Mouse (Mus musculus): ENCODE results near the gene Cbx1. TPM values are rescaled to one million over a fixed set of nuclear protein-coding genes. Genes with fewer than 3 reads are reported as not detected.

The Cbx1 gene
- total and polyA plus RNA-seq, 3 experiments = 132 to 368 (median 152) TPM

- no peaks in the 10 kb centered on the region for H3K36me3 ChIP-seq (ENCODE audit: control insufficient read depth in 1 of 2, insufficient read depth in 2 of 2, low read length in 2 of 2)
- H3K27me3 ChIP-seq (ENCODE audit: control insufficient read depth in 1 of 2, insufficient read depth in 2 of 2, low read length in 2 of 2) = peaks cover 10 to 11% of the 10 kb centered on the region in 2 experiments
- no peak overlapping the region for H3K27ac ChIP-seq (ENCODE audit: control insufficient read depth, low read depth, low read length)
- no peaks in the 10 kb centered on the region for H3K79me2 ChIP-seq (ENCODE audit: control insufficient read depth, insufficient read depth, low read length, poor library complexity)
- no peak overlapping the region for H3K9ac ChIP-seq (ENCODE audit: control insufficient read depth, low read depth, low read length, poor library complexity, severe bottlenecking)
- TF ChIP-seq EP300 (IDR thresholded peaks at IDR 0.05; ENCODE audit: low read depth in 1 of 2, low read length in 2 of 2) (no peak), MEF2A (IDR thresholded peaks at IDR 0.05; ENCODE audit: extremely low read depth, insufficient replicate concordance, low read depth, low read length, poor library complexity, severe bottlenecking) (no peak), ZNF384 (IDR thresholded peaks at IDR 0.05; ENCODE audit: low read depth, low read length) (no peak), TBP (IDR thresholded peaks at IDR 0.05; ENCODE audit: low read depth, low read length) (no peak), BHLHE40 (IDR thresholded peaks at IDR 0.05; ENCODE audit: borderline replicate concordance, low read depth, low read length) (no peak), SMC3 (IDR thresholded peaks at IDR 0.05; ENCODE audit: low read depth, low read length) (no peak), JUND (IDR thresholded peaks at IDR 0.05; ENCODE audit: low read depth, low read length) (no peak), RCOR1 (IDR thresholded peaks at IDR 0.05; ENCODE audit: low read depth, low read length) (no peak), MXI1 (IDR thresholded peaks at IDR 0.05; ENCODE audit: low read depth, low read length) (no peak), ELF1 (IDR thresholded peaks at IDR 0.05; ENCODE audit: low read depth, low read length) (no peak)
- no peaks in the 10 kb centered on the region for H3K4me1 ChIP-seq (ENCODE audit: control insufficient read depth in 1 of 2, insufficient read depth in 2 of 2, low read length in 2 of 2)
- no peak overlapping the region for H3K4me3 ChIP-seq (ENCODE audit: control insufficient read depth in 1 of 2, insufficient read depth in 1 of 2, low read depth in 2 of 2, low read length in 2 of 2)
- H3K9me3 ChIP-seq (replicated peaks; ENCODE audit: insufficient read depth, low read length) = no peaks in the 10 kb centered on the region
- DNase-seq (ENCODE audit: low read depth, low spot score) = no peak
These were observed 51.0 kb downstream of the Cbx1 start for GRCm38 (mm10) chr11:96839877-96840276.

GRCm38 (mm10) chr11:96840290-96840689, 51.4 kb downstream of the Cbx1 start:
- Histone ChIP-seq H3K36me3 (ENCODE audit: control insufficient read depth in 1 of 2, insufficient read depth in 2 of 2, low read length in 2 of 2) (no peaks in the 10 kb centered on the region), H3K9ac (ENCODE audit: control insufficient read depth, low read depth, low read length, poor library complexity, severe bottlenecking) (no peak overlapping the region), H3K4me3 (ENCODE audit: control insufficient read depth in 1 of 2, insufficient read depth in 1 of 2, low read depth in 2 of 2, low read length in 2 of 2) (no peak overlapping the region), H3K27me3 (ENCODE audit: control insufficient read depth in 1 of 2, insufficient read depth in 2 of 2, low read length in 2 of 2) (peaks cover 10 to 11% of the 10 kb centered on the region in 2 experiments), H3K9me3 (replicated peaks; ENCODE audit: insufficient read depth, low read length) (no peaks in the 10 kb centered on the region), H3K79me2 (ENCODE audit: control insufficient read depth, insufficient read depth, low read length, poor library complexity) (no peaks in the 10 kb centered on the region), H3K4me1 (ENCODE audit: control insufficient read depth in 1 of 2, insufficient read depth in 2 of 2, low read length in 2 of 2) (no peaks in the 10 kb centered on the region), H3K27ac (ENCODE audit: control insufficient read depth, low read depth, low read length) (no peak overlapping the region)
- DNase-seq (ENCODE audit: low read depth, low spot score) = no peak
- TF ChIP-seq BHLHE40 (IDR thresholded peaks at IDR 0.05; ENCODE audit: borderline replicate concordance, low read depth, low read length) = no peak
- no peak for TF ChIP-seq RCOR1 (IDR thresholded peaks at IDR 0.05; ENCODE audit: low read depth, low read length)
- no peak for TF ChIP-seq RAD21 (IDR thresholded peaks at IDR 0.05; ENCODE audit: low read depth, low read length)
- TF ChIP-seq ZNF384 (IDR thresholded peaks at IDR 0.05; ENCODE audit: low read depth, low read length) = no peak
- no peak for TF ChIP-seq E2F4 (IDR thresholded peaks at IDR 0.05; ENCODE audit: borderline replicate concordance, low read depth, low read length)
- TF ChIP-seq TBP (IDR thresholded peaks at IDR 0.05; ENCODE audit: low read depth, low read length) = no peak
- TF ChIP-seq HCFC1 (IDR thresholded peaks at IDR 0.05; ENCODE audit: low read depth, low read length) = no peak
- TF ChIP-seq SMC3 (IDR thresholded peaks at IDR 0.05; ENCODE audit: low read depth, low read length) = no peak

- Histone ChIP-seq H3K9ac (ENCODE audit: control insufficient read depth, low read depth, low read length, poor library complexity, severe bottlenecking) (no peak overlapping the region), H3K4me3 (ENCODE audit: control insufficient read depth in 1 of 2, insufficient read depth in 1 of 2, low read depth in 2 of 2, low read length in 2 of 2) (no peak overlapping the region), H3K4me1 (ENCODE audit: control insufficient read depth in 1 of 2, insufficient read depth in 2 of 2, low read length in 2 of 2) (no peaks in the 10 kb centered on the region), H3K36me3 (ENCODE audit: control insufficient read depth in 1 of 2, insufficient read depth in 2 of 2, low read length in 2 of 2) (no peaks in the 10 kb centered on the region), H3K27ac (ENCODE audit: control insufficient read depth, low read depth, low read length) (no peak overlapping the region), H3K79me2 (ENCODE audit: control insufficient read depth, insufficient read depth, low read length, poor library complexity) (no peaks in the 10 kb centered on the region), H3K9me3 (replicated peaks; ENCODE audit: insufficient read depth, low read length) (no peaks in the 10 kb centered on the region), H3K27me3 (ENCODE audit: control insufficient read depth in 1 of 2, insufficient read depth in 2 of 2, low read length in 2 of 2) (peaks cover 9 to 14% of the 10 kb centered on the region in 2 experiments)
- TF ChIP-seq MYB (IDR thresholded peaks at IDR 0.05; ENCODE audit: low read depth, low read length) = no peak
- peak; percentile 64 for TF ChIP-seq ZNF384 (IDR thresholded peaks at IDR 0.05; ENCODE audit: low read depth, low read length)
- DNase-seq (ENCODE audit: low read depth, low spot score) = no peak
These were observed 54.7 kb downstream of the Cbx1 start for GRCm38 (mm10) chr11:96843627-96844026.

Measured in MEL (cell line).